Mouse (Mus musculus) spleen, adult 2 months (tissue): ENCODE results near the gene Sh3gl2. TPM values are rescaled to one million over a fixed set of nuclear protein-coding genes. Genes with fewer than 3 reads are reported as not detected.

Source experiments
- DNase-seq, 2 experiments: peaks; one replicate each; pipeline versions ENCODE4 v3.0.0 to v3.0.0-alpha.2; 2012 to 2021; ENCODE audit warnings: low spot score in 2 of 2, low read depth in 1 of 2
- H3K27ac ChIP-seq: fragments of 200-500 bp; 2 replicates; pipeline ENCODE4 v1.5.1; 2012; ENCODE audit warnings: low read length, inconsistent platforms; ENCODE audit not compliant: insufficient read depth
- H3K27me3 ChIP-seq: fragments of 200-500 bp; 2 replicates; pipeline ENCODE4 v1.6.1; 2012; ENCODE audit warnings: mild to moderate bottlenecking, moderate library complexity, low read length, inconsistent platforms; ENCODE audit not compliant: control insufficient read depth, insufficient read depth
- H3K36me3 ChIP-seq: fragments of 200-500 bp; 2 replicates; pipeline ENCODE4 v1.6.1; 2012; ENCODE audit warnings: mild to moderate bottlenecking, low read length, inconsistent platforms; ENCODE audit not compliant: control insufficient read depth, insufficient read depth
- H3K4me1 ChIP-seq: fragments of 200-500 bp; 2 replicates; pipeline ENCODE4 v1.6.1; 2011; ENCODE audit warnings: inconsistent platforms; ENCODE audit not compliant: control insufficient read depth, insufficient read depth, insufficient read length
- H3K4me3 ChIP-seq: fragments of 200-500 bp; 2 replicates; pipeline ENCODE4 v1.5.1; 2011; ENCODE audit warnings: mild to moderate bottlenecking, inconsistent platforms; ENCODE audit not compliant: insufficient read depth, insufficient read length; ENCODE audit errors: extremely low read depth
- CTCF ChIP-seq: fragments of 200-500 bp; IDR thresholded peaks from 2 replicates; pipeline ENCODE4 v1.5.1; 2011; ENCODE audit warnings: mild to moderate bottlenecking, inconsistent platforms; ENCODE audit not compliant: insufficient read depth, insufficient read length, insufficient replicate concordance; ENCODE audit errors: extremely low read depth
- POLR2A ChIP-seq: fragments of 200-500 bp; IDR thresholded peaks from 2 replicates; pipeline ENCODE4 v1.6.1; 2011; ENCODE audit warnings: low read depth, low read length, inconsistent platforms
- WGBS: fragments of 180-500 bp; shearing (Covaris S2); methylation state at CpG from one replicate; pipeline ENCODE4 v1.1.7; 2018; 5-methylcytosine and 5-hydroxymethylcytosine counted together
- polyA plus RNA-seq: library from polyadenylated mRNA; depleted of rRNA; stranded (reverse); fragments of >200 nt; gene quantifications from 2 replicates; pipeline ENCODE4 v1.2.3, GENCODE M21; 2012

Sh3gl2 gene
- polyA plus RNA-seq, 1 experiment = 0.12 TPM

- no peak within 1 kb of the TSS for H3K27ac ChIP-seq
- no peaks in the 10 kb centered on the region for H3K4me1 ChIP-seq
- no peaks in the 10 kb centered on the region for H3K36me3 ChIP-seq
- 10% methylated on average over 9 of the region's 9 CpGs for WGBS
- no peak for TF ChIP-seq POLR2A
- H3K27me3 ChIP-seq = no peaks in the 10 kb centered on the region
- no peak within 1 kb of the TSS for H3K4me3 ChIP-seq
- no peak for DNase-seq
Observed at GRCm38 (mm10) chr4:85513792-85514191, 308.9 kb downstream of the Sh3gl2 start, which contains the start of gene Adamtsl1. TSS of gene Adamtsl1 (plus strand) at chr4:85514172.

GRCm38 (mm10) chr4:85514205-85514681 lies 309.3 kb downstream of the Sh3gl2 start:
- no peak overlapping the region for H3K27ac ChIP-seq
- no peak for DNase-seq
- TF ChIP-seq CTCF = no peak
- no peak for TF ChIP-seq POLR2A
- no peaks in the 10 kb centered on the region for H3K36me3 ChIP-seq
- no peaks in the 10 kb centered on the region for H3K4me1 ChIP-seq
- whole genome bisulfite sequencing = 6% methylated on average over 33 of the region's 33 CpGs
- H3K27me3 ChIP-seq = no peaks in the 10 kb centered on the region
- no peak overlapping the region for H3K4me3 ChIP-seq

- no peaks in the 10 kb centered on the region for H3K4me1 ChIP-seq
- TF ChIP-seq CTCF (no peak), POLR2A (no peak)
- no peak for DNase-seq
- no peaks in the 10 kb centered on the region for H3K36me3 ChIP-seq
- no peak overlapping the region for H3K27ac ChIP-seq
- H3K27me3 ChIP-seq = no peaks in the 10 kb centered on the region
- no peak overlapping the region for H3K4me3 ChIP-seq
- WGBS = 93% methylated on average over 7 of the region's 7 CpGs
Observed at GRCm38 (mm10) chr4:85526966-85527566, 322.1 kb downstream of the Sh3gl2 start.

GRCm38 (mm10) chr4:85529852-85530251 lies 324.9 kb downstream of the Sh3gl2 start:
- no peaks in the 10 kb centered on the region for H3K4me1 ChIP-seq
- DNase-seq = no peak
- 47% methylated on average over 1 of the region's 1 CpGs for WGBS
- H3K36me3 ChIP-seq = no peaks in the 10 kb centered on the region
- no peak overlapping the region for H3K4me3 ChIP-seq
- no peak overlapping the region for H3K27ac ChIP-seq
- TF ChIP-seq POLR2A (no peak), CTCF (no peak)
- no peaks in the 10 kb centered on the region for H3K27me3 ChIP-seq

- no peak for DNase-seq
- no peaks in the 10 kb centered on the region for H3K36me3 ChIP-seq
- H3K4me3 ChIP-seq = no peak overlapping the region
- H3K4me1 ChIP-seq = no peaks in the 10 kb centered on the region
- H3K27me3 ChIP-seq = no peaks in the 10 kb centered on the region
- WGBS = 86% methylated on average over 5 of the region's 5 CpGs
- H3K27ac ChIP-seq = no peak overlapping the region
- no peak for TF ChIP-seq POLR2A
- no peak for TF ChIP-seq CTCF
Observed at GRCm38 (mm10) chr4:85539677-85540076, 334.8 kb downstream of the Sh3gl2 start.

GRCm38 (mm10) chr4:85543221-85543620 lies 338.3 kb downstream of the Sh3gl2 start:
- H3K4me3 ChIP-seq = no peak overlapping the region
- no peaks in the 10 kb centered on the region for H3K4me1 ChIP-seq
- no peaks in the 10 kb centered on the region for H3K27me3 ChIP-seq
- TF ChIP-seq POLR2A (no peak), CTCF (no peak)
- no peak overlapping the region for H3K27ac ChIP-seq
- 73% methylated on average over 4 of the region's 4 CpGs for WGBS
- H3K36me3 ChIP-seq = no peaks in the 10 kb centered on the region
- DNase-seq = no peak

- no peaks in the 10 kb centered on the region for H3K36me3 ChIP-seq
- no peak overlapping the region for H3K27ac ChIP-seq
- 67% methylated on average over 3 of the region's 3 CpGs for WGBS
- no peaks in the 10 kb centered on the region for H3K27me3 ChIP-seq
- no peak overlapping the region for H3K4me3 ChIP-seq
- no peaks in the 10 kb centered on the region for H3K4me1 ChIP-seq
- no peak for DNase-seq
- no peak for TF ChIP-seq POLR2A
- no peak for TF ChIP-seq CTCF
Observed at GRCm38 (mm10) chr4:85554696-85555095, 349.8 kb downstream of the Sh3gl2 start.
